Mouse (Mus musculus) C2C12 (cell line): ENCODE results near the gene Lbhd1.

Experiments
- CTCF ChIP-seq: IDR thresholded peaks from one replicate; pipeline ENCODE4 v1.5.1; 2011; ENCODE audit not compliant: control insufficient read depth, insufficient read depth, insufficient read length
- FOSL1 ChIP-seq: IDR thresholded peaks from one replicate; pipeline ENCODE4 v1.8.0; 2011; ENCODE audit warnings: mild to moderate bottlenecking, low read length; ENCODE audit not compliant: poor library complexity, insufficient read depth, severe bottlenecking
- MAX ChIP-seq: IDR thresholded peaks from one replicate; pipeline ENCODE4 v1.6.1; 2011; ENCODE audit warnings: mild to moderate bottlenecking, control low read depth
- MYOD1 ChIP-seq: IDR thresholded peaks from one replicate; pipeline ENCODE4 v1.6.1; 2011; ENCODE audit warnings: low read depth; ENCODE audit not compliant: control insufficient read depth, insufficient read length

GRCm38 (mm10) chr19:8871267-8872186 is 12.0 kb upstream of the Lbhd1 start, which contains the start of gene Ubxn1:
- no peak for TF ChIP-seq CTCF
- no peak for TF ChIP-seq MYOD1
- peak; percentile 57 for TF ChIP-seq MAX
- TF ChIP-seq FOSL1 = no peak
